9 mouse cellular contexts compared by ENCODE assay signal in the genomic region with DNA sequence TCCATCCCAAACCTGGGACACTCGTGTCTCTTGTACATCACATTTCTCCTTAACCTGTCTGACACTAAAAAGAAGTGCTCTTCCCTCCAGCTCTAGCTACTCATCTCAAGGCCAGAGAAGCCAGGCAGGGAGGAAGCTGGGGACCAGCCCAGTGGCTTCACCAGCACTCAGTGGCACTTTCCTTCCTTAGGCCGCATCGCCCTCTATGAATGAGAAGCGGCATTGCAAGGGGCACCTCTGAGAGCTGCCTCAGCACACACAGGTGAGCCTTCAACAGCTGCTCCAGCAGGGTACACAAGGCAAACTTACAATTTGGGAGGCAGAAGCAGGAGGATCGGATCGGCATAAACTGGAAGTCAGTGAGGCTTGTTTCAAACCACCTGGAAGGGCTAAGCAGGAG. TPM values are rescaled to one million over a fixed set of nuclear protein-coding genes. Genes with fewer than 3 reads are reported as not detected.
DNase-seq lines count a peak whose midpoint lies in the region; ATAC-seq and TF ChIP-seq lines count a peak whose summit lies in the region.
"Had no signal": no experiment of that assay in that cellular context is flagged by ENCODE, and none has a peak within 500 bp of the region (broad histone marks: within the 10 kb centered on the region; RNA-seq: fewer than 3 reads in every experiment).

No protein-coding gene starts in this region.

- TF ChIP-seq RAD21 in CH12.LX (IDR thresholded peaks at IDR 0.05; ENCODE audit: low read depth, low read length): peak; percentile 90

- no peak overlapping the region for H3K9ac ChIP-seq in hindbrain, embryonic 11.5 days (ENCODE audit: low read depth, low read length)
- H3K9ac ChIP-seq in hindbrain, embryonic 13.5 days: no peak overlapping the region
- H3K9ac ChIP-seq in CH12.LX (ENCODE audit: insufficient read depth, low read depth): no peak overlapping the region
- peak overlapping the region; percentile 75 for H3K9ac ChIP-seq in liver, embryonic 13.5 days
- H3K9ac ChIP-seq in midbrain, embryonic 16.5 days (ENCODE audit: low read depth, low read length): no peak overlapping the region
- H3K9ac ChIP-seq: lung, embryonic 15.5 days had no signal

- in situ Hi-C loops in CH12.LX (cut with MboI; ENCODE audit: low pct_ligation_motif_present, low pct_unique_long_range_greater_than_20kb, low sequenced_read_pairs): loop anchor here (5.0 to 25.0 kb wide), 2 partner anchors 72 to 247 kb away; partner anchors contain the start of gene Tcf3

- peak; percentile 62 to 89 for TF ChIP-seq CTCF in CH12.LX (conservative IDR thresholded peaks at IDR 0.05 in 1 of 2, IDR thresholded peaks at IDR 0.05 in 1 of 2; ENCODE audit: low read depth in 2 of 2, low read length in 2 of 2)
- TF ChIP-seq CTCF in small intestine, adult 2 months (IDR thresholded peaks at IDR 0.05; ENCODE audit: extremely low read depth, insufficient read length, insufficient replicate concordance, low read depth, low read length): peak; percentile 72

- dilution Hi-C loops in CH12.LX (cut with MboI; ENCODE audit: extremely low pct_ligation_motif_present, extremely low pct_unique_long_range_greater_than_20kb, low sequenced_read_pairs): no loop called here

- no peaks in the 10 kb centered on the region for H3K9me3 ChIP-seq in hindbrain, embryonic 11.5 days (ENCODE audit: control insufficient read depth, low read length)
- H3K9me3 ChIP-seq in hindbrain, embryonic 13.5 days: no peaks in the 10 kb centered on the region
- no peaks in the 10 kb centered on the region for H3K9me3 ChIP-seq in CH12.LX (replicated peaks; ENCODE audit: low read length)
- H3K9me3 ChIP-seq in liver, embryonic 13.5 days (replicated peaks): no peaks in the 10 kb centered on the region
- H3K9me3 ChIP-seq in midbrain, embryonic 16.5 days (replicated peaks; ENCODE audit: control insufficient read depth, low read length, poor library complexity, severe bottlenecking): no peaks in the 10 kb centered on the region
- H3K9me3 ChIP-seq: lung, embryonic 15.5 days had no signal

- H3K27ac ChIP-seq in hindbrain, embryonic 11.5 days (ENCODE audit: low read depth, low read length): no peak overlapping the region
- no peak overlapping the region for H3K27ac ChIP-seq in hindbrain, embryonic 13.5 days
- H3K27ac ChIP-seq in CH12.LX (ENCODE audit: insufficient read depth, low read depth): no peak overlapping the region
- H3K27ac ChIP-seq in liver, embryonic 13.5 days: peak overlapping the region; percentile 97
- H3K27ac ChIP-seq in small intestine, adult 2 months (ENCODE audit: insufficient read depth, low read depth, low read length): no peak overlapping the region
- no peak overlapping the region for H3K27ac ChIP-seq in midbrain, embryonic 16.5 days (ENCODE audit: low read length)
- H3K27ac ChIP-seq: lung, embryonic 15.5 days had no signal

- H3K36me3 ChIP-seq in hindbrain, embryonic 11.5 days (ENCODE audit: control insufficient read depth, insufficient read depth, low read length): peaks cover 5% of the 10 kb centered on the region
- peaks cover 61% of the 10 kb centered on the region for H3K36me3 ChIP-seq in hindbrain, embryonic 13.5 days
- peaks cover 30 to 58% of the 10 kb centered on the region in 2 experiments for H3K36me3 ChIP-seq in CH12.LX (replicated peaks in 1 of 2; ENCODE audit: control insufficient read depth in 1 of 2, insufficient read depth in 1 of 2, low read length in 1 of 2)
- H3K36me3 ChIP-seq in liver, embryonic 13.5 days: peaks cover 51% of the 10 kb centered on the region
- peaks cover 20% of the 10 kb centered on the region for H3K36me3 ChIP-seq in small intestine, adult 2 months (ENCODE audit: control insufficient read depth, insufficient read depth, low read length)
- H3K36me3 ChIP-seq in midbrain, embryonic 16.5 days (ENCODE audit: control insufficient read depth, insufficient read depth, low read length): peaks cover 22% of the 10 kb centered on the region

- no peaks in the 10 kb centered on the region for H3K27me3 ChIP-seq in hindbrain, embryonic 11.5 days (ENCODE audit: control insufficient read depth, insufficient read depth, low read length)
- H3K27me3 ChIP-seq in hindbrain, embryonic 13.5 days: no peaks in the 10 kb centered on the region
- H3K27me3 ChIP-seq in CH12.LX (replicated peaks): no peaks in the 10 kb centered on the region
- H3K27me3 ChIP-seq in liver, embryonic 13.5 days: no peaks in the 10 kb centered on the region
- no peaks in the 10 kb centered on the region for H3K27me3 ChIP-seq in small intestine, adult 2 months (ENCODE audit: control insufficient read depth, insufficient read depth, low read length)
- no peaks in the 10 kb centered on the region for H3K27me3 ChIP-seq in midbrain, embryonic 16.5 days (ENCODE audit: control insufficient read depth, insufficient read depth, low read depth, low read length)
- H3K27me3 ChIP-seq: lung, embryonic 15.5 days had no signal

- H3K4me3 ChIP-seq in hindbrain, embryonic 11.5 days (ENCODE audit: low read depth, low read length): no peak overlapping the region
- H3K4me3 ChIP-seq in hindbrain, embryonic 13.5 days: no peak overlapping the region
- H3K4me3 ChIP-seq in CH12.LX (replicated peaks in 1 of 3; ENCODE audit: low read depth in 2 of 3, low read length in 2 of 3, poor library complexity in 1 of 3): no peak overlapping the region
- H3K4me3 ChIP-seq in liver, embryonic 13.5 days (replicated peaks): no peak overlapping the region
- no peak overlapping the region for H3K4me3 ChIP-seq in small intestine, adult 2 months (ENCODE audit: low read depth, low read length)
- no peak overlapping the region for H3K4me3 ChIP-seq in midbrain, embryonic 16.5 days (ENCODE audit: low read depth, low read length)
- H3K4me3 ChIP-seq: lung, embryonic 15.5 days had no signal

- 61% methylated on average over 6 of the region's 6 CpGs for WGBS in hindbrain, embryonic 11.5 days
- WGBS in hindbrain, embryonic 13.5 days: 57% methylated on average over 6 of the region's 6 CpGs
- 50% methylated on average over 6 of the region's 6 CpGs for WGBS in liver, embryonic 13.5 days (ENCODE audit: insufficient replicate concordance)
- WGBS in small intestine, adult 2 months: 32% methylated on average over 6 of the region's 6 CpGs
- 60% methylated on average over 6 of the region's 6 CpGs for WGBS in midbrain, embryonic 16.5 days

- ATAC-seq in hindbrain, embryonic 11.5 days (ENCODE audit: low FRiP score): no peak
- no peak for ATAC-seq in hindbrain, embryonic 13.5 days (ENCODE audit: low FRiP score)
- peak; percentile 65 for ATAC-seq in granulocyte monocyte progenitor cell, adult 5-6 weeks (replicated peaks; ENCODE audit: poor library complexity, severe bottlenecking)
- peak; percentile 67 for ATAC-seq in liver, embryonic 13.5 days (ENCODE audit: low read depth)
- ATAC-seq in midbrain, embryonic 16.5 days: no peak

- no peak overlapping the region for H3K4me2 ChIP-seq in hindbrain, embryonic 11.5 days (replicated peaks; ENCODE audit: low read depth, low read length)
- no peak overlapping the region for H3K4me2 ChIP-seq in hindbrain, embryonic 13.5 days
- no peak overlapping the region for H3K4me2 ChIP-seq in CH12.LX (ENCODE audit: insufficient read depth, low read depth, poor library complexity, severe bottlenecking)
- H3K4me2 ChIP-seq in liver, embryonic 13.5 days: peak overlapping the region; percentile 62
- no peak overlapping the region for H3K4me2 ChIP-seq in midbrain, embryonic 16.5 days (ENCODE audit: low read length)
- H3K4me2 ChIP-seq: lung, embryonic 15.5 days had no signal

- DNase-seq in hindbrain, embryonic 11.5 days (ENCODE audit: low spot score): peak; percentile 56
- DNase-seq in CH12.LX (ENCODE audit: extremely low read depth): peak; percentile 74
- DNase-seq in adrenal gland, postnatal 36 days: peak; percentile 80 to 85
- DNase-seq in liver, embryonic 13.5 days: peak; percentile 74

- H3K79me2 ChIP-seq in CH12.LX (replicated peaks; ENCODE audit: control insufficient read depth, extremely low read depth, insufficient read depth, poor library complexity, severe bottlenecking): no peaks in the 10 kb centered on the region

- TF ChIP-seq POLR2A in CH12.LX (IDR thresholded peaks at IDR 0.05; ENCODE audit: low read depth, low read length): no peak
- TF ChIP-seq POLR2A in small intestine, adult 2 months (IDR thresholded peaks at IDR 0.05; ENCODE audit: low read depth, low read length): no peak

- H3K4me1 ChIP-seq in hindbrain, embryonic 11.5 days (replicated peaks; ENCODE audit: control insufficient read depth, insufficient read depth, low read length): no peaks in the 10 kb centered on the region
- peaks cover 8% of the 10 kb centered on the region for H3K4me1 ChIP-seq in hindbrain, embryonic 13.5 days (replicated peaks)
- H3K4me1 ChIP-seq in CH12.LX (ENCODE audit: control insufficient read depth in 1 of 2, insufficient read depth in 2 of 2): peaks cover 10 to 53% of the 10 kb centered on the region in 2 experiments
- peaks cover 58% of the 10 kb centered on the region for H3K4me1 ChIP-seq in liver, embryonic 13.5 days (replicated peaks)
- peaks cover 7% of the 10 kb centered on the region; the same call in 1 of the 2 replicates for H3K4me1 ChIP-seq in small intestine, adult 2 months (ENCODE audit: control insufficient read depth, insufficient read depth, insufficient read length, low read length)
- H3K4me1 ChIP-seq in midbrain, embryonic 16.5 days (ENCODE audit: control insufficient read depth, insufficient read depth, low read length): no peaks in the 10 kb centered on the region

- no peak for TF ChIP-seq EP300 in CH12.LX (IDR thresholded peaks at IDR 0.05; ENCODE audit: low read length)

RNA-seq across cellular contexts. Expression of gene Mknk2, which starts 6.3 kb away (rescaled TPM):
- polyA plus RNA-seq in hindbrain, embryonic 11.5 days (2014; fragmentation: Nextera tagmentation; extraction: Ambion mirVana): 47.0 and 48.4 TPM in 2 replicates
- 55.4 and 56.2 TPM in 2 replicates for polyA plus RNA-seq in hindbrain, embryonic 13.5 days (2015; fragmentation: Nextera tagmentation; extraction: Ambion mirVana)
- total RNA-seq in CH12.LX (2012; rRNA removed): 91.5 and 110 TPM in 2 replicates
- 121 and 138 TPM in 2 replicates for total RNA-seq in CH12.LX (2014; rRNA removed)
- polyA plus RNA-seq in CH12.LX (2012; ENCODE audit: insufficient read length, low read depth): 175 and 199 TPM in 2 replicates
- 100 to 1,000 TPM; 178 to 198 TPM for total RNA-seq in adrenal gland, postnatal 36 days (2021)
- 49.2 and 63.3 TPM in 2 replicates for total RNA-seq in granulocyte monocyte progenitor cell, adult 5-6 weeks (2014; fragmentation: Nextera tagmentation)
- 37.7 and 58.0 TPM in 2 replicates for total RNA-seq in granulocyte monocyte progenitor cell, adult 5-6 weeks (2017)
- polyA plus RNA-seq in liver, embryonic 13.5 days (2015; fragmentation: Nextera tagmentation; extraction: Ambion mirVana): 71.4 and 73.8 TPM in 2 replicates
- polyA plus RNA-seq in small intestine, adult 2 months (2012; rRNA removed): 96.1 and 146 TPM in 2 replicates
- polyA plus RNA-seq in midbrain, embryonic 16.5 days (2015; fragmentation: Nextera tagmentation; extraction: Ambion mirVana): 43.7 and 49.1 TPM in 2 replicates

RNA-seq across cellular contexts. Expression of gene Mob3a, which starts 17.6 kb away (rescaled TPM):
- 54.4 and 55.6 TPM in 2 replicates for polyA plus RNA-seq in hindbrain, embryonic 11.5 days (2014; fragmentation: Nextera tagmentation; extraction: Ambion mirVana)
- polyA plus RNA-seq in hindbrain, embryonic 13.5 days (2015; fragmentation: Nextera tagmentation; extraction: Ambion mirVana): 51.8 and 56.8 TPM in 2 replicates
- total RNA-seq in CH12.LX (2012; rRNA removed) (56.9 and 71.7 TPM in 2 replicates), CH12.LX (2014; rRNA removed) (65.2 and 71.4 TPM in 2 replicates)
- polyA plus RNA-seq in CH12.LX (2012; ENCODE audit: insufficient read length, low read depth): 75.0 and 84.2 TPM in 2 replicates
- 10 to 100 TPM; 19.4 to 20.1 TPM for total RNA-seq in adrenal gland, postnatal 36 days (2021)
- 34.1 and 37.2 TPM in 2 replicates for total RNA-seq in granulocyte monocyte progenitor cell, adult 5-6 weeks (2014; fragmentation: Nextera tagmentation)
- total RNA-seq in granulocyte monocyte progenitor cell, adult 5-6 weeks (2017): 34.2 and 59.8 TPM in 2 replicates
- 31.6 and 38.5 TPM in 2 replicates for polyA plus RNA-seq in liver, embryonic 13.5 days (2015; fragmentation: Nextera tagmentation; extraction: Ambion mirVana)
- 26.5 and 40.0 TPM in 2 replicates for polyA plus RNA-seq in small intestine, adult 2 months (2012; rRNA removed)
- 61.4 and 64.3 TPM in 2 replicates for polyA plus RNA-seq in midbrain, embryonic 16.5 days (2015; fragmentation: Nextera tagmentation; extraction: Ambion mirVana)

RNA-seq across cellular contexts. Expression of gene Izumo4, which starts 17.8 kb away (rescaled TPM):
- 10.3 and 11.4 TPM in 2 replicates for polyA plus RNA-seq in hindbrain, embryonic 11.5 days (2014; fragmentation: Nextera tagmentation; extraction: Ambion mirVana)
- 36.4 and 42.8 TPM in 2 replicates for polyA plus RNA-seq in hindbrain, embryonic 13.5 days (2015; fragmentation: Nextera tagmentation; extraction: Ambion mirVana)
- 8.1 and 9.6 TPM in 2 replicates for total RNA-seq in CH12.LX (2012; rRNA removed)
- 2.7 and 4.3 TPM in 2 replicates for total RNA-seq in CH12.LX (2014; rRNA removed)
- 5.9 TPM in 2 replicates for polyA plus RNA-seq in CH12.LX (2012; ENCODE audit: insufficient read length, low read depth)
- total RNA-seq in adrenal gland, postnatal 36 days (2021): 10 to 100 TPM in 1 of 2 experiments, 1 to 10 TPM in 1; 9.9 to 16.6 TPM
- 9.0 and 17.3 TPM in 2 replicates for total RNA-seq in granulocyte monocyte progenitor cell, adult 5-6 weeks (2014; fragmentation: Nextera tagmentation)
- 7.1 and 7.8 TPM in 2 replicates for total RNA-seq in granulocyte monocyte progenitor cell, adult 5-6 weeks (2017)
- polyA plus RNA-seq in liver, embryonic 13.5 days (2015; fragmentation: Nextera tagmentation; extraction: Ambion mirVana): 6.1 and 7.5 TPM in 2 replicates
- 20.8 and 36.3 TPM in 2 replicates for polyA plus RNA-seq in small intestine, adult 2 months (2012; rRNA removed)
- 44.9 and 49.5 TPM in 2 replicates for polyA plus RNA-seq in midbrain, embryonic 16.5 days (2015; fragmentation: Nextera tagmentation; extraction: Ambion mirVana)

RNA-seq across cellular contexts. Expression of gene Btbd2, which starts 27.3 kb away (rescaled TPM):
- 36.2 and 47.2 TPM in 2 replicates for polyA plus RNA-seq in hindbrain, embryonic 11.5 days (2014; fragmentation: Nextera tagmentation; extraction: Ambion mirVana)
- polyA plus RNA-seq in hindbrain, embryonic 13.5 days (2015; fragmentation: Nextera tagmentation; extraction: Ambion mirVana): 75.7 and 77.8 TPM in 2 replicates
- 19.3 and 26.2 TPM in 2 replicates for total RNA-seq in CH12.LX (2012; rRNA removed)
- total RNA-seq in CH12.LX (2014; rRNA removed): 10.0 and 11.1 TPM in 2 replicates
- polyA plus RNA-seq in CH12.LX (2012; ENCODE audit: insufficient read length, low read depth): 18.8 and 19.4 TPM in 2 replicates
- 10 to 100 TPM; 61.7 to 71.2 TPM for total RNA-seq in adrenal gland, postnatal 36 days (2021)
- 26.1 and 34.6 TPM in 2 replicates for total RNA-seq in granulocyte monocyte progenitor cell, adult 5-6 weeks (2014; fragmentation: Nextera tagmentation)
- 13.3 and 34.8 TPM in 2 replicates for total RNA-seq in granulocyte monocyte progenitor cell, adult 5-6 weeks (2017)
- 11.5 and 12.7 TPM in 2 replicates for polyA plus RNA-seq in liver, embryonic 13.5 days (2015; fragmentation: Nextera tagmentation; extraction: Ambion mirVana)
- polyA plus RNA-seq in small intestine, adult 2 months (2012; rRNA removed): 45.4 and 84.1 TPM in 2 replicates
- polyA plus RNA-seq in midbrain, embryonic 16.5 days (2015; fragmentation: Nextera tagmentation; extraction: Ambion mirVana): 71.8 and 73.5 TPM in 2 replicates

RNA-seq across cellular contexts. Expression of gene Ap3d1, which starts 57.9 kb away (rescaled TPM):
- polyA plus RNA-seq in hindbrain, embryonic 11.5 days (2014; fragmentation: Nextera tagmentation; extraction: Ambion mirVana): 68.5 and 85.1 TPM in 2 replicates
- 100 and 101 TPM in 2 replicates for polyA plus RNA-seq in hindbrain, embryonic 13.5 days (2015; fragmentation: Nextera tagmentation; extraction: Ambion mirVana)
- total RNA-seq in CH12.LX (2012; rRNA removed): 48.1 and 49.4 TPM in 2 replicates
- total RNA-seq in CH12.LX (2014; rRNA removed): 24.2 and 28.4 TPM in 2 replicates
- polyA plus RNA-seq in CH12.LX (2012; ENCODE audit: insufficient read length, low read depth): 46.5 and 57.0 TPM in 2 replicates
- total RNA-seq in adrenal gland, postnatal 36 days (2021): 10 to 100 TPM; 80.3 to 99.6 TPM
- total RNA-seq in granulocyte monocyte progenitor cell, adult 5-6 weeks (2014; fragmentation: Nextera tagmentation): 43.2 and 47.8 TPM in 2 replicates
- total RNA-seq in granulocyte monocyte progenitor cell, adult 5-6 weeks (2017): 34.5 and 42.2 TPM in 2 replicates
- 24.9 and 25.6 TPM in 2 replicates for polyA plus RNA-seq in liver, embryonic 13.5 days (2015; fragmentation: Nextera tagmentation; extraction: Ambion mirVana)
- polyA plus RNA-seq in small intestine, adult 2 months (2012; rRNA removed): 64.9 and 110 TPM in 2 replicates
- polyA plus RNA-seq in midbrain, embryonic 16.5 days (2015; fragmentation: Nextera tagmentation; extraction: Ambion mirVana): 99.5 and 112 TPM in 2 replicates

Comparison
In these comparisons a context has a peak if more than half of its experiments do, and no peak if none do; other contexts are left out.
1. ATAC-seq: peak in granulocyte monocyte progenitor cell, adult 5-6 weeks (single experiment) and liver, embryonic 13.5 days (single experiment); none in hindbrain, embryonic 11.5 days (single experiment), hindbrain, embryonic 13.5 days (single experiment) and midbrain, embryonic 16.5 days (single experiment).
2. Peak in every context shown above with its lines, with median percentiles within 50 percentile points of each other: DNase-seq.